Mouse (Mus musculus) brain, embryonic 18.5 days (tissue): Measurements from ENCODE around the gene Svop.

ENCODE experiments used
- DNase-seq: peaks from one replicate; pipeline ENCODE4 v3.0.0-alpha.2; 2012; ENCODE audit warnings: low read depth, low spot score

Svop gene

GRCm38 (mm10) chr5:113996458-113996857 is 94.9 kb downstream of the Svop start:
- DNase-seq: no peak

GRCm38 (mm10) chr5:113993487-113994465 is 97.6 kb downstream of the Svop start, which contains the start of gene Ssh1:
Gene Ssh1 (minus strand): TSS chr5:113993894.
- DNase-seq: peak; percentile 64

GRCm38 (mm10) chr5:113993031-113993486 is 98.3 kb downstream of the Svop start:
- DNase-seq: peak; percentile 24

- no peak for DNase-seq
Observed at GRCm38 (mm10) chr5:113992339-113992831, 99.0 kb downstream of the Svop start.

GRCm38 (mm10) chr5:113991141-113991540 is 100.2 kb downstream of the Svop start:
- DNase-seq: no peak

GRCm38 (mm10) chr5:113990593-113990992 is 100.8 kb downstream of the Svop start:
- no peak for DNase-seq

GRCm38 (mm10) chr5:113989437-113990024 is 101.8 kb downstream of the Svop start:
- no peak for DNase-seq

- no peak for DNase-seq
Observed at GRCm38 (mm10) chr5:113986182-113986961, 105.0 kb downstream of the Svop start.

GRCm38 (mm10) chr5:113985737-113986136 is 105.6 kb downstream of the Svop start:
- DNase-seq: no peak

- DNase-seq: no peak
Observed at GRCm38 (mm10) chr5:113984025-113984740, 107.2 kb downstream of the Svop start.

GRCm38 (mm10) chr5:113983541-113983940 is 107.8 kb downstream of the Svop start:
- no peak for DNase-seq

GRCm38 (mm10) chr5:113981843-113982242 is 109.5 kb downstream of the Svop start:
- DNase-seq: no peak

GRCm38 (mm10) chr5:113981171-113981570 is 110.2 kb downstream of the Svop start:
- DNase-seq: no peak

- DNase-seq: no peak
Observed at GRCm38 (mm10) chr5:113980511-113980910, 110.9 kb downstream of the Svop start.

GRCm38 (mm10) chr5:113977309-113977708 is 114.1 kb downstream of the Svop start:
- DNase-seq: no peak
